Mouse (Mus musculus) duodenum, adult 2 months (tissue): ENCODE data around the gene Tnrc6c. TPM values are rescaled to one million over a fixed set of nuclear protein-coding genes. Genes with fewer than 3 reads are reported as not detected.

Experiments used
- polyA plus RNA-seq: library from polyadenylated mRNA; depleted of rRNA; stranded (reverse); fragments of >200 nt; gene quantifications from 2 replicates; pipeline ENCODE4 v1.2.3, GENCODE M21; 2012; ENCODE audit warnings: low replicate concordance; rRNA removed

The Tnrc6c gene
- 6.7 and 8.7 TPM in 2 replicates for polyA plus RNA-seq

GRCm38 (mm10) chr11:117653491-117654351 lies at the start of gene Tnrc6c:
Gene Tnrc6c, plus strand, starts transcription at chr11:117654289.

GRCm38 (mm10) chr11:117781993-117782704 lies 128.1 kb downstream of the Tnrc6c start, which contains the start of the genes Tmc8 and Tmc6:
Gene Tmc8, plus strand, starts transcription at chr11:117782076.
Gene Tmc6, minus strand, starts transcription at chr11:117782198.

GRCm38 (mm10) chr11:117797511-117798159 lies 143.5 kb downstream of the Tnrc6c start, which contains the start of gene 6030468B19Rik:
Gene 6030468B19Rik, plus strand, starts transcription at chr11:117797660.

GRCm38 (mm10) chr11:117809407-117810311 lies 155.6 kb downstream of the Tnrc6c start, which contains the start of the genes Gm20708 and Syngr2:
Gene Gm20708, plus strand, starts transcription at chr11:117809668.
Gene Syngr2, plus strand, starts transcription at chr11:117809668.

Other genes with a start within 250 kb of the Tnrc6c start
- not detected in 2 replicates for gene Gm11733, start 169.9 kb upstream of the Tnrc6c start, polyA plus RNA-seq
- gene Tmc8, start 127.8 kb downstream of the Tnrc6c start, polyA plus RNA-seq: 45.0 and 97.1 TPM in 2 replicates
- 61.1 and 63.0 TPM in 2 replicates for gene Tmc6, start 127.9 kb downstream of the Tnrc6c start, polyA plus RNA-seq
- gene 6030468B19Rik, start 143.4 kb downstream of the Tnrc6c start, polyA plus RNA-seq: 0.23 and 0.49 TPM in 2 replicates
- not detected in 2 replicates for gene Gm20708, start 155.4 kb downstream of the Tnrc6c start, polyA plus RNA-seq
- gene Syngr2, start 155.4 kb downstream of the Tnrc6c start, polyA plus RNA-seq: 210 and 223 TPM in 2 replicates
- 9.9 and 13.1 TPM in 2 replicates for gene Afmid, start 171.6 kb downstream of the Tnrc6c start, polyA plus RNA-seq
- gene Tk1, start 171.8 kb downstream of the Tnrc6c start, polyA plus RNA-seq: 42.7 and 62.2 TPM in 2 replicates
- 12.5 and 20.8 TPM in 2 replicates for gene Birc5, start 195.0 kb downstream of the Tnrc6c start, polyA plus RNA-seq
- 0.21 TPM in 1 of 2 replicates, not detected in the other for gene Tmem235, start 206.5 kb downstream of the Tnrc6c start, polyA plus RNA-seq
- 26.0 and 66.8 TPM in 2 replicates for gene Tha1, start 219.2 kb downstream of the Tnrc6c start, polyA plus RNA-seq